Mouse (Mus musculus): Measurements from ENCODE around the gene Tcte3.
"Not testable (repeated sequence)": the region's sequence is repeated elsewhere in the genome, so short reads cannot be mapped to it uniquely, and the experiment has no call there.

Gene Tcte3

DNA sequence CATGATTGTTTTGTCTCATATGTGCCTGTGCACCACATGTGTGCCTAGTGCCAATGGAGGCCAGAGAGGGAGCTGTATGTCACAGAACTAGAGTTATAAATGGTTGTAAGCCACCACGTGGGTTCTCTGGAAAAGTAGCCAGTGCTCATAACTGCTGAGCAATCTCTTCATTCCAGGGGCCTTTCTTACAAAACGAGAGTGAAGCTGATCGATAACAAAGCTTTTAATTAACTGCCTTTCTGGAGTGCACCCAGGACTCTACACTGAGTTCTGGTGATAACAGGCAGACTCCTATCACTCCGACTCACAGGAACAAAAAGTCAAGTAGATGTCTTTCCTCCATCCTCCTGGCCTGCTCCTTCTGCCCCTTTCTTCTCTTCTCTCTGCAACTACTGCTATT, 9.9 kb downstream of the Tcte3 start:
- DNase-seq (ENCODE audit: low spot score in 2 of 2): not testable (repeated sequence)

DNA sequence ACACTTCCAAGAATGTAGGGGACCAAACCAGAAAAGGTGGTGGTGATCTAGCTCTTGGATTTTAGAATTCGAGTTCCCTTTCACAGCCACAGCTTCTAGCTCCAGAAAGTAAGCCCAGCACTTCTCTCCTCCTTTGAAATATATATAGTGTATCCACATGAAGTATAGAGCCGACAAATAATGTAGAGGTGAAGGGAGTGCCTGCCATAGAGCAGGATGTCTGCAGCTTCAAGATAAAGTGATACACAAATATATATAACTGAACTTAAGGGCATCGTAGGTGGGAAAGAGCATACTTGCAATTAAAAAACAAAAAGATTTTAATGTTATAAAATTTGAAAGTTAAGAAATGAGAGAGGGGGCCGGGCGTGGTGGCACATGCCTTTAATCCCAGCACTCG, 15.8 kb downstream of the Tcte3 start:
- not testable (repeated sequence) for DNase-seq (ENCODE audit: low spot score in 2 of 2)

- not testable (repeated sequence) for DNase-seq (ENCODE audit: low spot score in 2 of 2)
Measured at GRCm38 (mm10) chr17:15024502-15025193, 16.6 kb downstream of the Tcte3 start.

GRCm38 (mm10) chr17:15023878-15024492, 17.3 kb downstream of the Tcte3 start:
- DNase-seq (ENCODE audit: low spot score in 2 of 2): not testable (repeated sequence)

DNA sequence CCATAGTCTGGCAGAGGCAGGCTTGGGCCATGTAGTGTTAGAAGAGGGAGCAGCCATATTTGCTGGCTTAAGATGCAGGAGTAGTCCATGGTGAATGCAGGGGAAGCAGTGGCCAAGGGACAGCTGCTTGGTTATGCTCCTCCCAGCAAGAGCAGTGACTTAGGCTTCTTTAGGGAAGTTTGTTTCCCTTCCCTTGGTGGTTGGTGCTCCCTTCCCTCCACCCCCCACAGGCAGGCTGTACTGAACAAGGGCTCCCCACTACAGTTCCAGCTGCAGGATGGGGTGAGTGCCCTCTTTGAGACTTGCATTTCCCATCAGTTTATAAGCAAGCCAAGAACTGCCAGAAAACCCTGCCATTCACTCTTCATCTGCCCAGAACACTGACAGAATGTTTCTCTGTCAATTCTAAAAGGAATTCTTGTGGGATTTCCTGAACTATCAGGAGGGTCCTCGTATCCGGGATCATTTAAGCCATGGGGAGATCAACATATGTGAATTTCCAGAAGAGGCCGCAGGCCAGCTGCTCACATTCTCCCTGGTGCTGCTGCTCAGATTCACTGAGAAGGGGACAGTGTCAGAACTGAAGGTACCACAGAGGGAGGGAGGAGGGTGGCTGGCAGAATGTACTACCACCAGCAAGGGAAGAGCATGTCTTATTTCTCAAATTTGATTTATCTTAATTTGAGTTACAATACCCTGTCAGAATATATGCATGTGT, 19.6 kb downstream of the Tcte3 start:
- DNase-seq (ENCODE audit: low spot score in 2 of 2): peak; percentile 29 to 35

DNA sequence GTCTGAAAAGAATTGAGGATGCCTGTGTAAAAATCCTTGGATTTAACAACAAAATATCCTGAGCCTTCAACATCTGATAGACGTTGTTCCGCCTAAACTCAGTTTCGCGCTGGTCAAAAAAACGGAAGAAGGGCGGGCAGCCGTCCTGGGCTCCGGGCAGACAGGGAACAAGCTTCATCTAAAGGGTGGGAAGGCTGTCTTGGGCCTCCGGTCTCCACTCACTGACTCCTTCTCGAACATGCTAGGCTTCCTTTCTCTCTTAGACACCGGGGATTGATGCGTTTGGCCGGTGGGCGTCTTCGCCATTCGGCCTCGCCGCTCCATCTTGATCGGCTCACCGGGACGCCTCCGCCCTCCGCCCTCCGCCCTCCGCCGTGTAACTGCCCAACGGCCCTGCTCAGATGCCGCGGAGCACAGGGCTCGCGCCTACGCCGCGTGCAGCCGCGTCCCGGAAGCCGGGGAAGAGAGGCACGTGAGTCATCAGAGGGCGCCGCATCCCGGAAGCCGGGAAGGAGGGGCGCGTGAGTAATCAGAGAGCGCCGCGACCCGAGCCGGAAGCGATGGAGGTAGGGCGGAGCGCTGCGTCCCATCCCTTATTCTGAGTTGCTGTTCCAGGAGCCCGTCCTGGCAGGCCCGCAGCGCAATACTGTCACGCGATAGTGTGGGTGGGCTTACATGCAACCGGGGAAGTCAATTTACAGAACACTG, 31.4 kb downstream of the Tcte3 start, which contains the start of gene Gm3435:
Gm3435 (plus strand) TSS at position 471 of the 708 bp plus-strand sequence.
- not testable (repeated sequence) for DNase-seq (ENCODE audit: low spot score in 2 of 2)

- DNase-seq (ENCODE audit: low spot score in 2 of 2): not testable (repeated sequence)
Measured at GRCm38 (mm10) chr17:15009088-15009487, 32.2 kb downstream of the Tcte3 start.

GRCm38 (mm10) chr17:15000047-15000446, 41.2 kb downstream of the Tcte3 start:
- DNase-seq (ENCODE audit: low spot score in 2 of 2): not testable (repeated sequence)

DNA sequence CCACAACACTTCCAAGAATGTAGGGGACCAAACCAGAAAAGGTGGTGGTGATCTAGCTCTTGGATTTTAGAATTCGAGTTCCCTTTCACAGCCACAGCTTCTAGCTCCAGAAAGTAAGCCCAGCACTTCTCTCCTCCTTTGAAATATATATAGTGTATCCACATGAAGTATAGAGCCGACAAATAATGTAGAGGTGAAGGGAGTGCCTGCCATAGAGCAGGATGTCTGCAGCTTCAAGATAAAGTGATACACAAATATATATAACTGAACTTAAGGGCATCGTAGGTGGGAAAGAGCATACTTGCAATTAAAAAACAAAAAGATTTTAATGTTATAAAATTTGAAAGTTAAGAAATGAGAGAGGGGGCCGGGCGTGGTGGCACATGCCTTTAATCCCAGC, 47.1 kb downstream of the Tcte3 start:
- not testable (repeated sequence) for DNase-seq (ENCODE audit: low spot score in 2 of 2)

DNA sequence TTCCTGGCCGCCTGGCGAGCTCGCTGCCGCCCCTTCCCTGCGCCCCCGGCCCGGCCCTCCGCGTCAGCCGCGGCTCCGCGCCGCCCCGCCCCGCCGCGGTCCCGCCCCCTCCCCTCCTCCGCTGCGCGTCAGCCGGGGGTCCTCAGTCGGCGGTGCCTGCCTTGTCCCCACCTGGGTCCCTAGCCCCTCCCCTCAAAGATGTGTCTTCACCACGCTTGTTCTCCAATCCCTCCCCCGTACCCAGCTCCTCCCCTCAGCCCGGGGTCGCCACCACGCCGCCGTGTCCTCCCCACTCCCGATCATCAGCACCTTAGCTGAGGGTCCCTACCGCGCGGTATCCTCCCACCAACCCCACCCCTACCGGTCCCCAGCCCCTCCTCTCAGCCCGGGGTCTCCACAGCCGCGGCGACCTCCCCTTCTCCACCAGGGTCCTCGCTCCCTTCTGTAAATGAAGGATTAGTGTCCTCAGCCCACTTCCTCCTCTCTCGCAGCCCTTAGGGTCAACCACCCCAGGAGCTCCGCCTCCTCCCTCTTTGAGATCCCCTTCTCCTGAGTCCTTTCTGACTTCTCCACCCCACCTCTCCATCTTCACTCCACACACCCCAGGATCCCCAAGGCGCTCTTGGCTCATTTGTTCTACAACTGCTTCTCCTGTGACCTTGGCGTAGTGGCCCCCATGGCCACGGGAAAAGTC, 48.0 kb downstream of the Tcte3 start:
- not testable (repeated sequence) for DNase-seq (ENCODE audit: low spot score in 2 of 2)

DNA sequence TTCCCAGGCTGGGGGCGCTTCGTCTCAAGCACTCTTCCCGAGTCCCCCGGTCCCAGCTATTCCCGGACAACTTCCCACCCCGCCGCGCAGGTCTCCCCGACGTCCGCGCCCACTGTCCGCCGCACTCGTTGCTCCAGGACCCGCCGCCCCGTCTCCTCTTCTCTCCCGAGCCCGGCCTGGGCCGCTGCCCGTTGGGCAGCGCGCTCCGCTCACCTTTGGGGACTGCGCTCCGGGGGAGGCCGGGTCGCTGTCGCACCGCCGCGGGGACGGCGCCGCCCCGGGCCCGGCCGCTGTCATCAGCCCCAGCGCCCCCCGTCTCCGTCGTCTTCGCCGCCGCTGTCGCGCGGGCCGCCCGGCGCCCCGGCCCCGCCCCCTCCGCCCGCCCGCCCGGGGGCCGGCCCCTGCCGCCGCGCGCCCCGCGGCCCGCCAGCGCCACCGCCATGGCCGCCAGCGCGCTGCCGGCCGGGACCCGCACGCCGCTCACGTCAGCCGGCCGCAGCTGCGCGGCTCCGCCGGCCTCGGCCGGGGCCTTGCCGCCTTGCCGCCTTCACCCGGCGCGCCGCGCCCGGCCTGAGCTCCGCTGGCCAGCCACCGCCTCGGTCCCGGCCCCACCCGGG, 48.7 kb downstream of the Tcte3 start:
- not testable (repeated sequence) for DNase-seq (ENCODE audit: low spot score in 2 of 2)

DNA sequence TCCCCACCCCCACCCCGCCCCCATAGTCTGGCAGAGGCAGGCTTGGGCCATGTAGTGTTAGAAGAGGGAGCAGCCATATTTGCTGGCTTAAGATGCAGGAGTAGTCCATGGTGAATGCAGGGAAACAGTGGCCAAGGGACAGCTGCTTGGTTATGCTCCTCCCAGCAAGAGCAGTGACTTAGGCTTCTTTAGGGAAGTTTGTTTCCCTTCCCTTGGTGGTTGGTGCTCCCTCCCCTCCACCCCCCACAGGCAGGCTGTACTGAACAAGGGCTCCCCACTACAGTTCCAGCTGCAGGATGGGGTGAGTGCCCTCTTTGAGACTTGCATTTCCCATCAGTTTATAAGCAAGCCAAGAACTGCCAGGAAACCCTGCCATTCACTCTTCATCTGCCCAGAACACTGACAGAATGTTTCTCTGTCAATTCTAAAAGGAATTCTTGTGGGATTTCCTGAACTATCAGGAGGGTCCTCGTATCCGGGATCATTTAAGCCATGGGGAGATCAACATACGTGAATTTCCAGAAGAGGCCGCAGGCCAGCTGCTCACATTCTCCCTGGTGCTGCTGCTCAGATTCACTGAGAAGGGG, 51.1 kb downstream of the Tcte3 start:
- peak in 1 of 2 experiments; percentile 2 for DNase-seq (ENCODE audit: low spot score in 2 of 2)

GRCm38 (mm10) chr17:14978362-14979038, 62.8 kb downstream of the Tcte3 start, which contains the start of the genes 9030025P20Rik and Gm3417:
Gene 9030025P20Rik, plus strand, starts transcription at chr17:14978468.
Gene Gm3417, minus strand, starts transcription at chr17:14978790.
- not testable (repeated sequence) for DNase-seq (ENCODE audit: low spot score in 2 of 2)

- not testable (repeated sequence) for DNase-seq (ENCODE audit: low spot score in 2 of 2)
Measured at GRCm38 (mm10) chr17:14977718-14978361, 63.4 kb downstream of the Tcte3 start.
